Mouse (Mus musculus) ES-E14 (cell line): ENCODE measurements around the gene Mdm2. TPM values are rescaled to one million over a fixed set of nuclear protein-coding genes. Genes with fewer than 3 reads are reported as not detected.

Source experiments
- DNase-seq: peaks from one replicate; pipeline ENCODE4 v3.0.0-alpha.2; 2013; ENCODE audit warnings: low read depth, low spot score
- H3K27ac ChIP-seq: 2 replicates; pipeline ENCODE4 v1.5.1; 2012; ENCODE audit warnings: low read depth, mild to moderate bottlenecking, low read length, moderate library complexity, mixed read lengths; ENCODE audit not compliant: poor library complexity, insufficient read depth, severe bottlenecking
- H3K36me3 ChIP-seq: 2 replicates; pipeline ENCODE4 v1.6.1; 2012; ENCODE audit warnings: mild to moderate bottlenecking, low read length, moderate library complexity, mixed read lengths; ENCODE audit not compliant: control insufficient read depth, poor library complexity, insufficient read depth, severe bottlenecking
- H3K4me1 ChIP-seq, 2 experiments: fragments of 150-350 bp in 1 of 2; sonication (generic) in 1 of 2; 2 replicates each; pipeline ENCODE4 v1.6.1; 2012; ENCODE audit warnings: low read length in 2 of 2, mild to moderate bottlenecking in 1 of 2, mixed read lengths in 1 of 2; ENCODE audit not compliant: control insufficient read depth in 2 of 2, insufficient read depth in 2 of 2, poor library complexity in 1 of 2
- H3K4me3 ChIP-seq, 2 experiments: fragments of 150-350 bp in 1 of 2; sonication (generic) in 1 of 2; 2 replicates each; pipeline ENCODE4 v1.5.1; 2012; ENCODE audit warnings: low read length in 2 of 2, low read depth in 1 of 2, mild to moderate bottlenecking in 1 of 2, mixed read lengths in 1 of 2; ENCODE audit not compliant: insufficient read depth in 1 of 2, poor library complexity in 1 of 2, severe bottlenecking in 1 of 2
- H3K9ac ChIP-seq: 2 replicates; pipeline ENCODE4 v1.6.1; 2012; ENCODE audit warnings: low read depth, mild to moderate bottlenecking, low read length, mixed read lengths; ENCODE audit not compliant: poor library complexity, insufficient read depth, severe bottlenecking
- H3K9me3 ChIP-seq: fragments of 150-350 bp; sonication (generic); 2 replicates; pipeline ENCODE4 v1.6.1; 2012; ENCODE audit warnings: low read depth, mild to moderate bottlenecking, low read length; ENCODE audit not compliant: control insufficient read depth, insufficient read depth
- CHD2 ChIP-seq: IDR thresholded peaks from 2 replicates; pipeline ENCODE4 v1.6.1; 2014; ENCODE audit warnings: mild to moderate bottlenecking, low read depth, low read length, inconsistent platforms
- HCFC1 ChIP-seq: IDR thresholded peaks from 2 replicates; pipeline ENCODE4 v1.6.1; 2012; ENCODE audit warnings: low read length, inconsistent platforms, borderline replicate concordance; ENCODE audit not compliant: insufficient read depth
- MAFK ChIP-seq: IDR thresholded peaks from 2 replicates; pipeline ENCODE4 v1.6.1; 2014; ENCODE audit warnings: mild to moderate bottlenecking, low read depth, low read length, inconsistent platforms; ENCODE audit not compliant: insufficient read depth
- ZC3H11A ChIP-seq: IDR thresholded peaks from 2 replicates; pipeline ENCODE4 v1.6.1; 2012; ENCODE audit warnings: low read depth, mild to moderate bottlenecking, inconsistent platforms, low read length, borderline replicate concordance
- ZNF384 ChIP-seq: IDR thresholded peaks from 2 replicates; pipeline ENCODE4 v1.6.1; 2012; ENCODE audit warnings: low read depth, low read length, inconsistent platforms
- in situ Hi-C, 2 experiments: fragments of 600-800 bp; cut with MboI; formaldehyde crosslinking; loops; one replicate each; pipeline ENCODE4 v1.15.1; 2025; ENCODE audit warnings: low sequenced_read_pairs in 2 of 2, inconsistent platforms in 1 of 2; ENCODE audit not compliant: unreplicated experiment in 2 of 2
- total RNA-seq: library from RNA; depleted of rRNA; stranded (reverse); fragments of 300-350 nt; gene quantifications from 2 replicates; pipeline ENCODE4 v1.2.3, GENCODE M21; 2012

The Mdm2 gene
- total RNA-seq, 1 experiment, result 178 TPM

DNA sequence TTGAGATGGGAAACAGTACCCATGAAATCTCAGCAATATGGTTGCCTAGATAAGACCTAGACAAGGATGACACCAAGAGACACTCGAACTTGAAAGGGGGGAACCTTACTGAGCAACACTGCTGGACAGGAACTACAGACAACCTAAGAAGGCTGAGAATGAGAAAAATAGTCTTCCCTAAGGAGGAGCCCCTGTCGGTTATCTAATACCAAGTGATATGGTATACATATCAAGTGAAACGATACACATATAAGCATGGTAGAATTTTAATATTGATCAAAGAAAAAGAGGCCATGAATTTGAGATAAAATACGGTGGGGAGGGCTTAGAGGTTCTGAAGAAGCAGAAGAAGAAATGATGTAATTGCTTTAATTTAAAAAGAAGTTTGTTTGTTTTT lies 58.2 kb downstream of the Mdm2 start:
- no peaks in the 10 kb centered on the region for H3K36me3 ChIP-seq
- no peaks in the 10 kb centered on the region for H3K9me3 ChIP-seq
- in situ Hi-C loops, result no loop called here
- TF ChIP-seq CHD2, result no peak
- TF ChIP-seq MAFK, result no peak
- TF ChIP-seq ZNF384, result no peak
- TF ChIP-seq ZC3H11A, result no peak
- no peak for TF ChIP-seq HCFC1
- no peak overlapping the region for H3K27ac ChIP-seq
- H3K4me3 ChIP-seq, result no peak overlapping the region
- DNase-seq, result no peak
- H3K9ac ChIP-seq, result no peak overlapping the region
- peaks cover 6 to 7% of the 10 kb centered on the region in 2 experiments; a peak in 3 of 4 replicates for H3K4me1 ChIP-seq

DNA sequence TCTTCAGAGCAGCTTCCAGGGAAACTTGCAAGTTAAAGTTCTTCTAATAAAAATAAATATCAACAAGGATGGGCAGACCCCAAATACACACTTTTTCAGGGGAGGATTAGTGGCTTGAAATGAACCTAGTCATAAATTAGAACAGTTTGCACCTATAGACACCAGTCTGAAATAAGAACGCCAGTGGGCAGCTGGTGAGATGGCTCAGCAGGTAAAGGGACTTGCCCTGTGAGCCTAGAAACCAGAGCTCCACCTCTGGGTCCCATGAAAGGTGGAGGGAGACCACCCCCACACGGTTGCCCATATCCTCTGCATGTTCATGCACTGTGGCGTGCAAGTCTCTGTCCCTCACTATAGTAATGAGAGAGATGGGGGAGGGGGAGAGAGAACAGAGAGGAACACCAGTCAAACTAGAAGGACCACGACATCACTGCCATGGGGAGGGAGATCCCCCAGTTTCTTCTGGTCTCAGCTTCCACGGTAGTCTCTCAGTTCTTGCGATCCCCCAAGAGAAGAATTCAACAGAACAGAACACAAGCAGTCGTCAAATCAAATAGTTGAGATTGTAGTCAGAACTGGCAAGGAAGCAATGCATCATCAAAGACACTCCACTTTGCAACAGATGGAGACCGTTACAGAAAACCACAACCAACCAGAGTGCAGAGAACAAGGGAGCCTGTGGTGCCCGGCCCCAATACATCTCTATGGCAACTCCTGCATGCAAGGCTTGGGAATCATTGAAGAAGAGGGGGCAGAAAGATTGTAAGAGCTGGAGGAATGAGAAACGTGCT lies 58.8 kb downstream of the Mdm2 start:
- no peak for TF ChIP-seq ZC3H11A
- TF ChIP-seq HCFC1, result no peak
- Histone ChIP-seq H3K9ac (no peak overlapping the region), H3K4me3 (no peak overlapping the region), H3K4me1 (peaks cover 9 to 11% of the 10 kb centered on the region in 2 experiments), H3K36me3 (no peaks in the 10 kb centered on the region), H3K27ac (no peak overlapping the region), H3K9me3 (no peaks in the 10 kb centered on the region)
- in situ Hi-C loops, result no loop called here
- DNase-seq, result no peak

DNA sequence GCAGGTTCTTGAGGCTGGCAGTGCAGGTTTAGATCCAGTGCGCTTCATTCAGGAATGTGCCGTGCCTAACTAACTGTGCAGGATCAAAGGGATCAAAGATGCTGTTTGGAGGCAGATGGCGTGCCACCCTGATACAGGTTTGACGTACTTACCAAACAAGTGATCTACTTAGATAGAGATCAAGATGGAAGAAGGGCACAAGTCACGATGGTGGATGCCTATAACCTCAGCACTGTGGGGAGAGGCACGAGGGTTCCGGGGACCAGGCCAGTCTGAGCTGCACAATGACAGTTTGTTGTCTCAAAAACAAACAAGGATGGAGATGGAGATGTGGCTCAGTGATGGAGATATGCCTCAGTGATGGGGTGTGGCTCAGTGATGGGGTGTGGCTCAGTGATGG lies 59.8 kb downstream of the Mdm2 start:
- DNase-seq, result no peak
- Histone ChIP-seq H3K4me1 (peaks cover 9 to 11% of the 10 kb centered on the region in 2 experiments), H3K36me3 (no peaks in the 10 kb centered on the region), H3K9me3 (no peaks in the 10 kb centered on the region), H3K9ac (no peak overlapping the region), H3K4me3 (no peak overlapping the region), H3K27ac (no peak overlapping the region; the same call in 1 of the 2 replicates)
- in situ Hi-C loops, result no loop called here
- TF ChIP-seq CHD2, result no peak
- no peak for TF ChIP-seq HCFC1
- TF ChIP-seq ZC3H11A, result no peak
- TF ChIP-seq MAFK, result no peak
- no peak for TF ChIP-seq ZNF384

DNA sequence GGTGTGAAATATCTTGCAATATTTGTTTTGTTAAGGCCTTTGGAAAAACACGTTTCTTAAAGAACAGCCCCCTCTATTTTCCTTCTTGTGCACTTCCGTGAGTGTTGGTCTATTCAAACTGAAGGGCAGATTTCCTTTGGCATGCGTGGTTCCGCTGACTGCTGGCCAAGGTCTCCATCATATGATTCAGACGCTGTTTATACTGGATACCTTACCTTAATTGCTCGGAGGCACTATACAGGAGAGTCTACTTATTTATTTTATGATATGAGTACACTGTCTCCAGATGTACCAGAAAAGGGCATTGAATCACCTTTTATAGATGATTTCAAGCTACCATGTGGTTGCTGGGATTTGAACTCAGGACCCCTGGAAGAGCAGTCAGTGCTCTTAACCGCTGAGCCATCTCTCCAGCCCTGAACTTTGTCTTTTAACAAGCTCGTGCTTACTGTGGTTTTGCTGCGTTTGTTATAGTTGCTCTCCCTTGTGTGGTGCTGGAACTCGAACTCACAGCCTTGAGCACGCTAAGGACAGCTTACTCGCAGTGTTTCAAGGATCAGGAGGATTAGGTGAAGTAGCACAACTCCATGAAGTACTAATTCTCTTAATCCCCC lies 60.4 kb downstream of the Mdm2 start:
- in situ Hi-C loops, result no loop called here
- Histone ChIP-seq H3K4me3 (no peak overlapping the region), H3K27ac (no peak overlapping the region), H3K36me3 (no peaks in the 10 kb centered on the region), H3K9ac (no peak overlapping the region), H3K4me1 (peaks cover 9 to 11% of the 10 kb centered on the region in 2 experiments), H3K9me3 (no peaks in the 10 kb centered on the region)
- no peak for TF ChIP-seq MAFK
- no peak for TF ChIP-seq ZC3H11A
- TF ChIP-seq HCFC1, result no peak
- TF ChIP-seq ZNF384, result no peak
- no peak for TF ChIP-seq CHD2
- no peak for DNase-seq
